Mouse (Mus musculus) stomach, postnatal 0 days (tissue): Measurements from ENCODE around the gene Nckap5.

Experiments
- CTCF ChIP-seq: IDR thresholded peaks from 2 replicates; pipeline ENCODE4 v1.5.1; 2016; ENCODE audit warnings: antibody characterized with exemption, low read depth, mild to moderate bottlenecking, moderate library complexity
- EP300 ChIP-seq: optimal IDR thresholded peaks from 2 replicates; pipeline ENCODE3; 2016; ENCODE audit warnings: antibody characterized with exemption

GRCm38 (mm10) chr1:126693585-126693984, 137.0 kb downstream of the Nckap5 start:
- TF ChIP-seq CTCF (no peak), EP300 (no peak)
